Mouse (Mus musculus): ENCODE measurements at regions not wholly inside any gene's neighbourhood (a gene's known extent, or its start where the extent isn't known, plus 50 kb on each side); places are given as distances from the start of the nearest gene placed in this dataset.

- H3K27ac ChIP-seq (ENCODE audit: low read depth, low read length): no peak overlapping the region
- no peak for ATAC-seq (replicated peaks; ENCODE audit: insufficient number of reproducible peaks, low FRiP score, low TSS enrichment)
- H3K4me2 ChIP-seq: no peak overlapping the region
- H3K4me3 ChIP-seq (ENCODE audit: low read depth, low read length): no peak overlapping the region
- no peaks in the 10 kb centered on the region for H3K36me3 ChIP-seq (ENCODE audit: control insufficient read depth, insufficient read depth, low read length)
- no peaks in the 10 kb centered on the region for H3K27me3 ChIP-seq (ENCODE audit: control insufficient read depth, insufficient read depth, low read length)
- WGBS (ENCODE audit: insufficient replicate concordance): 80% methylated on average over 1 of the region's 1 CpGs
- H3K4me1 ChIP-seq (ENCODE audit: control insufficient read depth, insufficient read depth, low read length): no peaks in the 10 kb centered on the region
- H3K9ac ChIP-seq (ENCODE audit: low read depth, low read length): no peak overlapping the region
- no peaks in the 10 kb centered on the region for H3K9me3 ChIP-seq (replicated peaks; ENCODE audit: control insufficient read depth, low read length)
Observed at GRCm38 (mm10) chr4:66515815-66516214, 111.4 kb upstream of the Astn2 start.

GRCm38 (mm10) chr4:66483496-66483895 lies 79.1 kb upstream of the Astn2 start:
- Histone ChIP-seq H3K9me3 (replicated peaks; ENCODE audit: control insufficient read depth, low read length) (no peaks in the 10 kb centered on the region), H3K4me2 (no peak overlapping the region), H3K4me3 (ENCODE audit: low read depth, low read length) (no peak overlapping the region), H3K27ac (ENCODE audit: low read depth, low read length) (no peak overlapping the region), H3K4me1 (ENCODE audit: control insufficient read depth, insufficient read depth, low read length) (peaks cover 4% of the 10 kb centered on the region; the same call in 1 of the 2 replicates), H3K36me3 (ENCODE audit: control insufficient read depth, insufficient read depth, low read length) (no peaks in the 10 kb centered on the region), H3K27me3 (ENCODE audit: control insufficient read depth, insufficient read depth, low read length) (no peaks in the 10 kb centered on the region), H3K9ac (ENCODE audit: low read depth, low read length) (no peak overlapping the region)
- WGBS (ENCODE audit: insufficient replicate concordance): 77% methylated on average over 6 of the region's 6 CpGs
- no peak for ATAC-seq (replicated peaks; ENCODE audit: insufficient number of reproducible peaks, low FRiP score, low TSS enrichment)

- H3K27ac ChIP-seq (ENCODE audit: low read depth, low read length): no peak overlapping the region
- WGBS (ENCODE audit: insufficient replicate concordance): 22% methylated on average over 2 of the region's 2 CpGs
- peak; percentile 88 for ATAC-seq (replicated peaks; ENCODE audit: insufficient number of reproducible peaks, low FRiP score, low TSS enrichment)
Observed at GRCm38 (mm10) chr4:66482495-66483291, 78.3 kb upstream of the Astn2 start.

GRCm38 (mm10) chr4:66478601-66479217 lies 74.3 kb upstream of the Astn2 start:
- Histone ChIP-seq H3K4me1 (ENCODE audit: control insufficient read depth, insufficient read depth, low read length) (peaks cover 4% of the 10 kb centered on the region; the same call in 1 of the 2 replicates), H3K4me2 (no peak overlapping the region), H3K27me3 (ENCODE audit: control insufficient read depth, insufficient read depth, low read length) (no peaks in the 10 kb centered on the region), H3K9me3 (replicated peaks; ENCODE audit: control insufficient read depth, low read length) (no peaks in the 10 kb centered on the region), H3K27ac (ENCODE audit: low read depth, low read length) (no peak overlapping the region), H3K4me3 (ENCODE audit: low read depth, low read length) (no peak overlapping the region), H3K36me3 (ENCODE audit: control insufficient read depth, insufficient read depth, low read length) (no peaks in the 10 kb centered on the region), H3K9ac (ENCODE audit: low read depth, low read length) (no peak overlapping the region)
- 76% methylated on average over 8 of the region's 8 CpGs for WGBS (ENCODE audit: insufficient replicate concordance)
- ATAC-seq (replicated peaks; ENCODE audit: insufficient number of reproducible peaks, low FRiP score, low TSS enrichment): no peak

More at GRCm38 (mm10) chr4:66482495-66483291, 78.3 kb upstream of the Astn2 start:
- Histone ChIP-seq H3K27me3 (ENCODE audit: control insufficient read depth, insufficient read depth, low read length) (no peaks in the 10 kb centered on the region), H3K9me3 (replicated peaks; ENCODE audit: control insufficient read depth, low read length) (no peaks in the 10 kb centered on the region), H3K9ac (ENCODE audit: low read depth, low read length) (no peak overlapping the region), H3K4me3 (ENCODE audit: low read depth, low read length) (no peak overlapping the region), H3K36me3 (ENCODE audit: control insufficient read depth, insufficient read depth, low read length) (no peaks in the 10 kb centered on the region), H3K4me1 (ENCODE audit: control insufficient read depth, insufficient read depth, low read length) (peaks cover 4% of the 10 kb centered on the region; the same call in 1 of the 2 replicates), H3K4me2 (no peak overlapping the region)
